Mouse (Mus musculus): ENCODE measurements at regions not wholly inside any gene's neighbourhood (a gene's known extent, or its start where the extent isn't known, plus 50 kb on each side); places are given as distances from the start of the nearest gene placed in this dataset.

DNA sequence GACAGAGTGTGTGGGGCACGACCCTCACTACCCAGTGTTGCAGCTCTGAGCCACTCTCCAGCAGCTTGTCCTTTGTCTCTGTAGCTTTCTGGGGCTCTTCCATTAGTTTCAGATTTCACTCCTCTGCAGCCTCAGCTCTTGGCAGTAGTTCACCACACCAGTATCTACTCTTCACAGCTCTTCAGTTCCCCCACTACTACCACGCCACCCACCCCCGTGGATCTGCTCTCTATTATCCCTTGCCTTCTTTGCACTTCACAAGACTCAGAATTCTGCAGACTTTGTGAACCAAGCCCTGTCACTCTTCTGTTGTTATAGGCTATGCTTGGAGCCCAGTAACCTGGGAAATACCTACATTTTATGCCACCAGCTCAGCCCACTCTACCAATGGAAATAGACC, 960.5 kb upstream of the B3galt2 start:
- dilution Hi-C loops (cut with MboI; ENCODE audit: extremely low pct_ligation_motif_present, extremely low pct_unique_long_range_greater_than_20kb, low sequenced_read_pairs) (no loop called here), in situ Hi-C loops (cut with MboI; ENCODE audit: low pct_ligation_motif_present, low pct_unique_long_range_greater_than_20kb, low sequenced_read_pairs) (no loop called here)
- H3K36me3 ChIP-seq (replicated peaks in 1 of 2; ENCODE audit: control insufficient read depth in 1 of 2, insufficient read depth in 1 of 2, low read length in 1 of 2): no peaks in the 10 kb centered on the region
- H3K27me3 ChIP-seq (replicated peaks): no peaks in the 10 kb centered on the region
- H3K27ac ChIP-seq (ENCODE audit: insufficient read depth, low read depth): no peak overlapping the region
- H3K4me1 ChIP-seq (ENCODE audit: control insufficient read depth in 1 of 2, insufficient read depth in 2 of 2): no peaks in the 10 kb centered on the region
- H3K4me2 ChIP-seq (ENCODE audit: insufficient read depth, low read depth, poor library complexity, severe bottlenecking): no peak overlapping the region
- H3K79me2 ChIP-seq (replicated peaks; ENCODE audit: control insufficient read depth, extremely low read depth, insufficient read depth, poor library complexity, severe bottlenecking): no peaks in the 10 kb centered on the region
- no peak for TF ChIP-seq GABPA (IDR thresholded peaks at IDR 0.05; ENCODE audit: insufficient replicate concordance, low read depth, low read length)
- peaks cover 12% of the 10 kb centered on the region for H3K9me3 ChIP-seq (replicated peaks; ENCODE audit: low read length)
- H3K9ac ChIP-seq (ENCODE audit: insufficient read depth, low read depth): no peak overlapping the region
- DNase-seq (ENCODE audit: extremely low read depth): no peak
- H3K4me3 ChIP-seq (replicated peaks in 1 of 3; ENCODE audit: low read depth in 2 of 3, low read length in 2 of 3, poor library complexity in 1 of 3): no peak overlapping the region

DNA sequence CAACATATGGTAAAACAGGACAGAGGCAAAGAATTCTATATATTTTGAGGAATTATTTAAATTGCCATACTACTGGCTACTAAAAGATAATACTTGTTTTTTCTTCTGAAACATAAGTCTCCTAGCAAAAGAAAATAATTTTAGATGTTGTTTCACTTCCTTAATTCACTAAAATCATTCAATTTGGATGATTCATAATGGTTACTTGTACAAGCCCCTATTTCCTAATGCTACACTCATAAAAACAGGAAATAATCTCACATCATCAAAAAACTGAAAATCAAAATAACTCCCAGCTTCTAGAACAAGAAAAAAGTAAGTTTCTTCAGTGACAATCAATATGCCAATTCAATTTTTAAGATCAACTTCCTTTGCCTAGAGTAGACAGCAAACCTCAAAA, 951.6 kb upstream of the B3galt2 start:
- Histone ChIP-seq H3K9me3 (replicated peaks; ENCODE audit: low read length) (no peaks in the 10 kb centered on the region), H3K79me2 (replicated peaks; ENCODE audit: control insufficient read depth, extremely low read depth, insufficient read depth, poor library complexity, severe bottlenecking) (no peaks in the 10 kb centered on the region), H3K4me2 (ENCODE audit: insufficient read depth, low read depth, poor library complexity, severe bottlenecking) (no peak overlapping the region), H3K9ac (ENCODE audit: insufficient read depth, low read depth) (no peak overlapping the region), H3K36me3 (replicated peaks in 1 of 2; ENCODE audit: control insufficient read depth in 1 of 2, insufficient read depth in 1 of 2, low read length in 1 of 2) (no peaks in the 10 kb centered on the region), H3K4me3 (replicated peaks in 1 of 3; ENCODE audit: low read depth in 2 of 3, low read length in 2 of 3, poor library complexity in 1 of 3) (no peak overlapping the region), H3K4me1 (ENCODE audit: control insufficient read depth in 1 of 2, insufficient read depth in 2 of 2) (no peaks in the 10 kb centered on the region), H3K27me3 (replicated peaks) (no peaks in the 10 kb centered on the region), H3K27ac (ENCODE audit: insufficient read depth, low read depth) (no peak overlapping the region)
- no peak for TF ChIP-seq ZKSCAN1 (IDR thresholded peaks at IDR 0.05; ENCODE audit: borderline replicate concordance, low read depth, low read length)
- TF ChIP-seq RAD21 (IDR thresholded peaks at IDR 0.05; ENCODE audit: low read depth, low read length): no peak
- no peak for TF ChIP-seq CTCF (conservative IDR thresholded peaks at IDR 0.05 in 1 of 2, IDR thresholded peaks at IDR 0.05 in 1 of 2; ENCODE audit: low read depth in 2 of 2, low read length in 2 of 2)
- TF ChIP-seq MAZ (IDR thresholded peaks at IDR 0.05; ENCODE audit: low read depth, low read length): no peak
- no peak for TF ChIP-seq RCOR1 (conservative IDR thresholded peaks at IDR 0.05; ENCODE audit: low read depth, low read length)
- no peak for TF ChIP-seq TBP (conservative IDR thresholded peaks at IDR 0.05; ENCODE audit: low read depth, low read length)
- no peak for TF ChIP-seq MYC (IDR thresholded peaks at IDR 0.05; ENCODE audit: low read depth, low read length)
- TF ChIP-seq POLR2AphosphoS2 (IDR thresholded peaks at IDR 0.05; ENCODE audit: low read depth, low read length): no peak
- TF ChIP-seq MXI1 (IDR thresholded peaks at IDR 0.05; ENCODE audit: low read depth, low read length): no peak
- no peak for TF ChIP-seq ELF1 (IDR thresholded peaks at IDR 0.05; ENCODE audit: low read depth, low read length)
- no peak for TF ChIP-seq E2F4 (IDR thresholded peaks at IDR 0.05; ENCODE audit: insufficient replicate concordance, low read depth, low read length)
- TF ChIP-seq JUN (IDR thresholded peaks at IDR 0.05; ENCODE audit: insufficient read depth, low read depth, low read length): no peak
- TF ChIP-seq MAX (IDR thresholded peaks at IDR 0.05; ENCODE audit: low read length): no peak
- no peak for TF ChIP-seq KAT2A (IDR thresholded peaks at IDR 0.05; ENCODE audit: insufficient replicate concordance, low read length)
- dilution Hi-C loops (cut with MboI; ENCODE audit: extremely low pct_ligation_motif_present, extremely low pct_unique_long_range_greater_than_20kb, low sequenced_read_pairs): no loop called here
- in situ Hi-C loops (cut with MboI; ENCODE audit: low pct_ligation_motif_present, low pct_unique_long_range_greater_than_20kb, low sequenced_read_pairs): no loop called here
- DNase-seq (ENCODE audit: extremely low read depth): no peak

DNA sequence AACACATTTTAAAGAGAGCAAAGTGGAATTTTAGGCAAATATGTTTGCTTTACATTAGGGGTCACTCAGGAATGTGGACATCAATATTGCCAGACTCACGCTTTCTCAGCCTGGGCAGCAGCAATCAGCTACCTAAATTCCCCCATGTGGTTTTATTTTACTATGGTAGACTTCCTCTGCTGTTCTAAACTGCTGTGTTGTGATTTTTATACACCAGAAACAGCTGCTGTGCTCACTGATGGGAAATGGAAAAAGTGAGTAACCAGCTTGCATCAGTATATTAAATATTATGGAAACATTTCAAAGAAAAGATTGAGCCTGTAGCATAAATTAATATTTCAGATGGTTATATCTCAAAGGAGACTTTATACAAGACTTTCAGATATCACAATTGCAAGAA, 945.3 kb upstream of the B3galt2 start:
- no peaks in the 10 kb centered on the region for H3K27me3 ChIP-seq (replicated peaks)
- H3K36me3 ChIP-seq (replicated peaks in 1 of 2; ENCODE audit: control insufficient read depth in 1 of 2, insufficient read depth in 1 of 2, low read length in 1 of 2): no peaks in the 10 kb centered on the region
- dilution Hi-C loops (cut with MboI; ENCODE audit: extremely low pct_ligation_motif_present, extremely low pct_unique_long_range_greater_than_20kb, low sequenced_read_pairs) (no loop called here), in situ Hi-C loops (cut with MboI; ENCODE audit: low pct_ligation_motif_present, low pct_unique_long_range_greater_than_20kb, low sequenced_read_pairs) (no loop called here)
- H3K79me2 ChIP-seq (replicated peaks; ENCODE audit: control insufficient read depth, extremely low read depth, insufficient read depth, poor library complexity, severe bottlenecking): no peaks in the 10 kb centered on the region
- no peak for DNase-seq (ENCODE audit: extremely low read depth)
- TF ChIP-seq CHD2 (IDR thresholded peaks at IDR 0.05; ENCODE audit: low read length): no peak
- TF ChIP-seq MAFK (IDR thresholded peaks at IDR 0.05; ENCODE audit: insufficient replicate concordance, low read length): no peak
- TF ChIP-seq USF1 (IDR thresholded peaks at IDR 0.05; ENCODE audit: low read depth, low read length): no peak
- TF ChIP-seq E2F4 (IDR thresholded peaks at IDR 0.05; ENCODE audit: insufficient replicate concordance, low read depth, low read length): no peak
- no peaks in the 10 kb centered on the region for H3K4me1 ChIP-seq (ENCODE audit: control insufficient read depth in 1 of 2, insufficient read depth in 2 of 2)
- H3K4me3 ChIP-seq (replicated peaks in 1 of 3; ENCODE audit: low read depth in 2 of 3, low read length in 2 of 3, poor library complexity in 1 of 3): no peak overlapping the region
- H3K27ac ChIP-seq (ENCODE audit: insufficient read depth, low read depth): no peak overlapping the region
- H3K9ac ChIP-seq (ENCODE audit: insufficient read depth, low read depth): no peak overlapping the region
- no peak overlapping the region for H3K4me2 ChIP-seq (ENCODE audit: insufficient read depth, low read depth, poor library complexity, severe bottlenecking)
- peaks cover 8% of the 10 kb centered on the region for H3K9me3 ChIP-seq (replicated peaks; ENCODE audit: low read length)
